13 mouse cellular contexts compared by ENCODE assay signal in genomic region chr8:75249186-75249585, GRCm38 (mm10). TPM values are rescaled to one million over a fixed set of nuclear protein-coding genes. Genes with fewer than 3 reads are reported as not detected.
"Had no signal": no experiment of that assay in that cellular context is flagged by ENCODE, and none has a peak within 500 bp of the region (broad histone marks: within the 10 kb centered on the region; RNA-seq: fewer than 3 reads in every experiment).

No protein-coding gene starts in this region.

- DNase-seq: retina, postnatal 1 day; right cerebral cortex, adult 18-20 months; right cerebral cortex, postnatal 14 days; right cerebral cortex, postnatal 25 days; right cerebral cortex, postnatal 4 days; spleen, adult 18-20 months; thymus, adult 18-20 months; thymus, adult 2 months; thymus, postnatal 14 days; thymus, postnatal 25 days; thymus, postnatal 36 days; thymus, postnatal 4 days had no signal

RNA-seq across cellular contexts. Expression of gene Rasd2, which starts 35.4 kb away (rescaled TPM):
- total RNA-seq: neutrophil, adult 5-6 weeks had no signal
